Mouse (Mus musculus) effector memory CD4-positive, alpha-beta T cell, adult 7 months (primary cell): ENCODE measurements around the gene Ear6. TPM values are rescaled to one million over a fixed set of nuclear protein-coding genes. Genes with fewer than 3 reads are reported as not detected.

Source experiments
- polyA plus RNA-seq: library from polyadenylated mRNA; unstranded; fragments of 100-300 nt; shearing (Covaris generic); gene quantifications from one replicate; pipeline ENCODE4 v1.2.1, GENCODE M21; 2017

Gene Ear6
- 0.59 TPM for polyA plus RNA-seq

GRCm38 (mm10) chr14:51853399-51853798 lies at the start of gene Ear6:
Gene Ear6 (plus strand): TSS chr14:51853699.

GRCm38 (mm10) chr14:51884598-51885331 lies 31.3 kb downstream of the Ear6 start, which contains the start of gene Mettl17:
Gene Mettl17 (plus strand): TSS chr14:51884842.

GRCm38 (mm10) chr14:51892191-51892939 lies 38.9 kb downstream of the Ear6 start, which contains the start of gene Slc39a2:
Gene Slc39a2 (plus strand): TSS chr14:51892889.

Other genes with a start within 250 kb of the Ear6 start
- gene Gm17078, start 242.4 kb upstream of the Ear6 start, polyA plus RNA-seq, result not detected
- gene Gm4181, start 218.0 kb upstream of the Ear6 start, polyA plus RNA-seq, result not detected
- gene Gm17079, start 158.2 kb upstream of the Ear6 start, polyA plus RNA-seq, result not detected
- gene Gm5800, start 136.5 kb upstream of the Ear6 start, polyA plus RNA-seq, result not detected
- not detected for gene Ang4, start 80.1 kb upstream of the Ear6 start, polyA plus RNA-seq
- gene AY358078, start 53.7 kb upstream of the Ear6 start, polyA plus RNA-seq, result not detected
- 38.5 TPM for gene Mettl17, start 31.1 kb downstream of the Ear6 start, polyA plus RNA-seq
- gene Slc39a2, start 39.2 kb downstream of the Ear6 start, polyA plus RNA-seq, result not detected
- gene Ndrg2, start 60.5 kb downstream of the Ear6 start, polyA plus RNA-seq, result 11.3 TPM
- gene Tppp2, start 64.7 kb downstream of the Ear6 start, polyA plus RNA-seq, result not detected
- not detected for gene Rnase13, start 69.1 kb downstream of the Ear6 start, polyA plus RNA-seq
- 1.1 TPM for gene Arhgef40, start 131.0 kb downstream of the Ear6 start, polyA plus RNA-seq
- not detected for gene Tmem253, start 162.0 kb downstream of the Ear6 start, polyA plus RNA-seq
- gene Zfp219, start 167.0 kb downstream of the Ear6 start, polyA plus RNA-seq, result 13.6 TPM
- not detected for gene Olfr221, start 188.8 kb downstream of the Ear6 start, polyA plus RNA-seq